Mouse (Mus musculus) MEL (cell line): Measurements from ENCODE around the gene Apba1. TPM values are rescaled to one million over a fixed set of nuclear protein-coding genes. Genes with fewer than 3 reads are reported as not detected.

Source experiments
- DNase-seq: peaks from one replicate; pipeline ENCODE4 v3.0.0; 2011; ENCODE audit warnings: low read depth, low spot score
- H3K27ac ChIP-seq: 2 replicates; pipeline ENCODE4 v1.5.1; 2012; ENCODE audit warnings: low read depth, mild to moderate bottlenecking, control low read depth, low read length, moderate library complexity; ENCODE audit not compliant: control insufficient read depth
- H3K27me3 ChIP-seq, 2 experiments: fragments of 150-350 bp in 1 of 2; sonication (generic) in 1 of 2; 2 replicates each; pipeline ENCODE4 v1.6.1; 2012; ENCODE audit warnings: low read length in 2 of 2, mild to moderate bottlenecking in 2 of 2, improper control_type of control experiment in 1 of 2, moderate library complexity in 1 of 2; ENCODE audit not compliant: insufficient read depth in 2 of 2, control insufficient read depth in 1 of 2
- H3K36me3 ChIP-seq, 2 experiments: 2 replicates each; pipeline ENCODE4 v1.6.1; 2012 to 2014; ENCODE audit warnings: low read length in 2 of 2, improper control_type of control experiment in 1 of 2, inconsistent platforms in 1 of 2, mild to moderate bottlenecking in 1 of 2; ENCODE audit not compliant: insufficient read depth in 2 of 2, control insufficient read depth in 1 of 2
- H3K4me1 ChIP-seq, 2 experiments: fragments of 150-350 bp in 1 of 2; sonication (generic) in 1 of 2; 2 replicates each; pipeline ENCODE4 v1.6.1; 2012; ENCODE audit warnings: low read length in 2 of 2, improper control_type of control experiment in 1 of 2, mild to moderate bottlenecking in 1 of 2; ENCODE audit not compliant: insufficient read depth in 2 of 2, control insufficient read depth in 1 of 2
- H3K4me3 ChIP-seq, 2 experiments: fragments of 150-350 bp in 1 of 2; sonication (generic) in 1 of 2; 2 replicates each; pipeline ENCODE4 v1.5.1; 2012; ENCODE audit warnings: low read depth in 2 of 2, low read length in 2 of 2, mild to moderate bottlenecking in 2 of 2, moderate library complexity in 2 of 2, control low read depth in 1 of 2, improper control_type of control experiment in 1 of 2; ENCODE audit not compliant: control insufficient read depth in 1 of 2, insufficient read depth in 1 of 2
- H3K79me2 ChIP-seq: 2 replicates; pipeline ENCODE4 v1.6.1; 2012; ENCODE audit warnings: mild to moderate bottlenecking, low read length, moderate library complexity; ENCODE audit not compliant: control insufficient read depth, poor library complexity, insufficient read depth
- H3K9ac ChIP-seq: 2 replicates; pipeline ENCODE4 v1.6.1; 2012; ENCODE audit warnings: low read depth, mild to moderate bottlenecking, control low read depth, low read length, moderate library complexity; ENCODE audit not compliant: control insufficient read depth, poor library complexity, severe bottlenecking
- H3K9me3 ChIP-seq: fragments of 150-350 bp; sonication (generic); replicated peaks from 2 replicates; pipeline ENCODE4 v1.6.1; 2012; ENCODE audit warnings: mild to moderate bottlenecking, low read length, improper control_type of control experiment, moderate library complexity; ENCODE audit not compliant: insufficient read depth
- CHD1 ChIP-seq: IDR thresholded peaks from 2 replicates; pipeline ENCODE4 v1.6.1; 2012; ENCODE audit warnings: low read depth, mild to moderate bottlenecking, inconsistent platforms, low read length, improper control_type of control experiment
- CHD2 ChIP-seq: IDR thresholded peaks from 2 replicates; pipeline ENCODE4 v1.6.1; 2011; ENCODE audit warnings: low read length, improper control_type of control experiment
- E2F4 ChIP-seq: IDR thresholded peaks from 2 replicates; pipeline ENCODE4 v1.6.1; 2011; ENCODE audit warnings: low read depth, low read length, improper control_type of control experiment, borderline replicate concordance
- ELF1 ChIP-seq: IDR thresholded peaks from 2 replicates; pipeline ENCODE4 v1.6.1; 2014; ENCODE audit warnings: low read depth, mild to moderate bottlenecking, inconsistent platforms, low read length, improper control_type of control experiment, moderate library complexity
- EP300 ChIP-seq, 2 experiments: IDR thresholded peaks; 2 replicates each; pipeline ENCODE4 v1.6.1; 2011; ENCODE audit warnings: improper control_type of control experiment in 2 of 2, low read length in 2 of 2, low read depth in 1 of 2, mild to moderate bottlenecking in 1 of 2
- ETS1 ChIP-seq: IDR thresholded peaks from 2 replicates; pipeline ENCODE4 v1.6.1; 2012; ENCODE audit warnings: low read depth, mild to moderate bottlenecking, inconsistent platforms, low read length, improper control_type of control experiment, moderate library complexity
- GABPA ChIP-seq: IDR thresholded peaks from 2 replicates; pipeline ENCODE4 v1.6.1; 2012; ENCODE audit warnings: low read depth, mild to moderate bottlenecking, inconsistent platforms, low read length, improper control_type of control experiment, moderate library complexity
- GATA1 ChIP-seq: IDR thresholded peaks from 2 replicates; pipeline ENCODE4 v1.6.1; 2011; ENCODE audit warnings: low read depth, low read length, improper control_type of control experiment
- JUND ChIP-seq: IDR thresholded peaks from 2 replicates; pipeline ENCODE4 v1.6.1; 2011; ENCODE audit warnings: low read depth, mild to moderate bottlenecking, improper control_type of control experiment, low read length
- KAT2A ChIP-seq: conservative IDR thresholded peaks from 2 replicates; pipeline ENCODE4 v1.6.1; 2012; ENCODE audit warnings: low read depth, low read length, improper control_type of control experiment, inconsistent platforms
- MAX ChIP-seq: IDR thresholded peaks from 2 replicates; pipeline ENCODE4 v1.6.1; 2011; ENCODE audit warnings: low read length, improper control_type of control experiment
- MEF2A ChIP-seq: IDR thresholded peaks from 2 replicates; pipeline ENCODE4 v1.6.1; 2014; ENCODE audit warnings: low read depth, mild to moderate bottlenecking, inconsistent platforms, low read length, improper control_type of control experiment; ENCODE audit not compliant: poor library complexity, insufficient replicate concordance, severe bottlenecking; ENCODE audit errors: extremely low read depth
- MXI1 ChIP-seq: IDR thresholded peaks from 2 replicates; pipeline ENCODE4 v1.6.1; 2011; ENCODE audit warnings: mild to moderate bottlenecking, low read depth, low read length, improper control_type of control experiment
- MYB ChIP-seq: IDR thresholded peaks from 2 replicates; pipeline ENCODE4 v1.6.1; 2011; ENCODE audit warnings: mild to moderate bottlenecking, low read depth, low read length, improper control_type of control experiment
- MYC ChIP-seq: IDR thresholded peaks from 2 replicates; pipeline ENCODE4 v1.6.1; 2011; ENCODE audit warnings: low read depth, mild to moderate bottlenecking, low read length, improper control_type of control experiment, moderate library complexity
- POLR2A ChIP-seq, 2 experiments: IDR thresholded peaks; 2 replicates each; pipeline ENCODE4 v1.6.1; 2011 to 2012; ENCODE audit warnings: low read length in 2 of 2, mild to moderate bottlenecking in 2 of 2, control low read depth in 1 of 2, improper control_type of control experiment in 1 of 2, low read depth in 1 of 2, moderate library complexity in 1 of 2; ENCODE audit not compliant: control insufficient read depth in 1 of 2, insufficient read depth in 1 of 2, poor library complexity in 1 of 2
- POLR2AphosphoS2 ChIP-seq: IDR thresholded peaks from 2 replicates; pipeline ENCODE4 v1.6.1; 2011; ENCODE audit warnings: low read length, improper control_type of control experiment
- POLR2AphosphoS5 ChIP-seq: IDR thresholded peaks from 2 replicates; pipeline ENCODE4 v1.6.1; 2012; ENCODE audit warnings: low read depth, borderline replicate concordance, mild to moderate bottlenecking, inconsistent platforms, low read length, moderate library complexity, mixed read lengths
- RCOR1 ChIP-seq: IDR thresholded peaks from 2 replicates; pipeline ENCODE4 v1.6.1; 2012; ENCODE audit warnings: low read depth, mild to moderate bottlenecking, inconsistent platforms, low read length, improper control_type of control experiment
- SIN3A ChIP-seq: IDR thresholded peaks from 2 replicates; pipeline ENCODE4 v1.6.1; 2012; ENCODE audit warnings: low read length, improper control_type of control experiment, inconsistent platforms
- SMC3 ChIP-seq: IDR thresholded peaks from 2 replicates; pipeline ENCODE4 v1.6.1; 2011; ENCODE audit warnings: low read depth, low read length, improper control_type of control experiment
- TBP ChIP-seq: IDR thresholded peaks from 2 replicates; pipeline ENCODE4 v1.8.0; 2011; ENCODE audit warnings: low read depth, low read length, improper control_type of control experiment
- USF1 ChIP-seq: IDR thresholded peaks from 2 replicates; pipeline ENCODE4 v1.6.1; 2014; ENCODE audit warnings: low read depth, mild to moderate bottlenecking, inconsistent platforms, low read length, improper control_type of control experiment, moderate library complexity
- USF2 ChIP-seq, 2 experiments: IDR thresholded peaks; 2 replicates each; pipeline ENCODE4 v1.6.1; 2011 to 2012; ENCODE audit warnings: improper control_type of control experiment in 2 of 2, low read length in 2 of 2, borderline replicate concordance in 1 of 2, inconsistent platforms in 1 of 2, low read depth in 1 of 2, mild to moderate bottlenecking in 1 of 2; ENCODE audit not compliant: insufficient read depth in 1 of 2
- ZC3H11A ChIP-seq: IDR thresholded peaks from 2 replicates; pipeline ENCODE4 v1.6.1; 2012; ENCODE audit warnings: low read depth, mild to moderate bottlenecking, inconsistent platforms, low read length, improper control_type of control experiment
- ZMIZ1 ChIP-seq: IDR thresholded peaks from 2 replicates; pipeline ENCODE4 v1.6.1; 2012; ENCODE audit warnings: low read depth, mild to moderate bottlenecking, inconsistent platforms, low read length, improper control_type of control experiment, moderate library complexity
- ZNF384 ChIP-seq: IDR thresholded peaks from 2 replicates; pipeline ENCODE4 v1.6.1; 2012; ENCODE audit warnings: low read depth, mild to moderate bottlenecking, inconsistent platforms, low read length, improper control_type of control experiment
- polyA plus RNA-seq, 2 experiments: library from polyadenylated mRNA; stranded (reverse) in 1 of 2; unstranded in 1 of 2; fragments of >175 nt in 1 of 2; fragments of >200 nt in 1 of 2; gene quantifications; 2 replicates each; pipeline versions ENCODE4 v1.2.1 to v1.2.4; 2012; ENCODE audit warnings: low replicate concordance in 2 of 2, low read depth in 1 of 2; ENCODE audit not compliant: insufficient read length in 2 of 2, insufficient read depth in 1 of 2, missing spikeins in 1 of 2
- total RNA-seq: library from RNA; depleted of rRNA; stranded (reverse); fragments of 300-350 nt; gene quantifications from 2 replicates; pipeline ENCODE4 v1.2.3, GENCODE M21; 2012

Gene Apba1
- total and polyA plus RNA-seq, 3 experiments = under 0.01 to 0.03 TPM; not detected in 1

DNA sequence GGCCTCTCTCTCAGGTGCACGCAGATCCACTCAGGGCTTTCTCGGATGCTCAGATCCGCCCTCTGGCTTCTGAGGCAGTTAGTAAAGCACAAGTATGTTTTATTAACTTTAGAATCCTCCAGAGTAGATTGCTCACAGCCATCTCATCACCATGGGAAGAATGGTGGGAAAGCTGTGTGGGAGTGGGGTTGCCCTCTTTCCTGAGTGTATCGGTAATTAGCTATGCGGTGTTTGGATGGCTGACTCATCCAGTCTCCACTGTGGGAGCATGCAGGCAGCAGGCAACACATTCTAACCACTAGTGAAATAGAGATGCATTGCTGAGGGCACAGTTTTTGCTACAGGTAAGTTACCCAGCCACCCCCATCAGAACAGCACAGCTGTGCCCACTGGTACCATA, 172.1 kb downstream of the Apba1 start:
- Histone ChIP-seq H3K9ac (no peak overlapping the region), H3K27ac (no peak overlapping the region), H3K27me3 (no peaks in the 10 kb centered on the region), H3K4me1 (no peaks in the 10 kb centered on the region), H3K79me2 (no peaks in the 10 kb centered on the region)
- TF ChIP-seq RCOR1 = no peak
- no peak for TF ChIP-seq CHD1
- no peak for TF ChIP-seq MAX
- no peak for TF ChIP-seq MYC
- no peak for TF ChIP-seq KAT2A
- TF ChIP-seq ZC3H11A = no peak
- TF ChIP-seq GABPA = no peak
- no peak for TF ChIP-seq ELF1
- TF ChIP-seq USF2 (IDR thresholded peaks at IDR 0.05; ENCODE audit: borderline replicate concordance in 1 of 2, insufficient read depth in 1 of 2, low read depth in 1 of 2, low read length in 2 of 2) = no peak
- TF ChIP-seq, all 39 proteins: peak for 0
- no peak for DNase-seq
- no peaks in the 10 kb centered on the region for H3K9me3 ChIP-seq
- H3K4me3 ChIP-seq = no peak overlapping the region
- no peaks in the 10 kb centered on the region for H3K36me3 ChIP-seq

DNA sequence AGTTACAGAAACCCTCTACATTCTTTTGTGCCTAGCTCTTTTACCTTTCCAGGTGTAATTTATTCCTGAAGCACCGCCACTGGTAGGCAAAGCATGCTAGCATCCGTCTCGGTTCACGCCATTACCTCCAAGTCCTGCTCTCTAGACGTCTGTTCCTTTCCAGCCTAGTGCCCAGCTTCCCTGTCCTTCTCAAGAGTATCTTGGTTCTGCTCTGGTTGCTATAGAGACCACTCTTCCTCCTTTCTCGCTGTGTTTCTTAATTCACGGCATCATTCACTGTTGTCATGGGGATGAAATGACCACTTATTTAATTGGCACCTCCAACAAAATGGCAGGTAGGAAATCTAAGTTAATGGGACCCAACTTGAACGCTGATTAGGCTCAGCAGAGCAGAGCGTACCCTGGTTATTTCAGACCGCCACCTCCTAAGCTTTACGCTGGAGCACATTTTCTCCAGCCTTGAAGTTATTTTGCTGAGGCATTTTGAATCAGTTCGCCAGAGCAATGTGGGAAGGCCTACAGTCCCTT, 182.8 kb downstream of the Apba1 start:
- no peak for DNase-seq
- H3K9me3 ChIP-seq = no peaks in the 10 kb centered on the region
- H3K27ac ChIP-seq = no peak overlapping the region
- TF ChIP-seq SIN3A = no peak
- TF ChIP-seq MEF2A = no peak
- no peak for TF ChIP-seq POLR2AphosphoS5
- no peak for TF ChIP-seq ELF1
- TF ChIP-seq GATA1 = no peak
- TF ChIP-seq EP300 (IDR thresholded peaks at IDR 0.05; ENCODE audit: low read depth in 1 of 2, low read length in 2 of 2) = no peak
- no peak for TF ChIP-seq ZMIZ1
- H3K27me3 ChIP-seq = no peaks in the 10 kb centered on the region
- no peaks in the 10 kb centered on the region for H3K36me3 ChIP-seq
- no peak overlapping the region for H3K4me3 ChIP-seq
- H3K79me2 ChIP-seq = no peaks in the 10 kb centered on the region
- no peak overlapping the region for H3K9ac ChIP-seq
- H3K4me1 ChIP-seq = no peaks in the 10 kb centered on the region

DNA sequence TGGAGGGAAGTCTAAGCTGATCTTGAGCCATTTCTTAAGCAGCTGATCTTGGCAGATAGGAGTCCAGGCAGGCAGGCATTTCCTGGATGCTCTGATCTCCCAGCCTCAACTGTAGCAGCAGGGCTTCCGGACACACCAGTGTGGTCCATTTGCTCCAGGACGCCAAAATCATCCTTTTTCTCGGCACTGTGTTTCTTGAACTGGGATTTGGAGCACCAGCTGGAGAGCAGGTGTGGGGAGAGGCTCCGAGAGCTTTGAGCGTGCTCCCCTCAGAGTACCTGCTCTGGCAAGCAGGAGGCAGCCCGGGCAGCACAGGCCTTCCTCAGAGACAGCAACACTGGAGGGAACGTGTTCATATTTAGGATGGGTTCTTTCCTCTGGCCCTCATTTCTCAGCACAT, 184.2 kb downstream of the Apba1 start:
- Histone ChIP-seq H3K9me3 (no peaks in the 10 kb centered on the region), H3K27me3 (no peaks in the 10 kb centered on the region), H3K36me3 (no peaks in the 10 kb centered on the region)
- TF ChIP-seq CHD2 = no peak
- no peak for TF ChIP-seq MXI1
- no peak for TF ChIP-seq POLR2AphosphoS2
- TF ChIP-seq SMC3 = no peak
- TF ChIP-seq SIN3A = no peak
- no peak for TF ChIP-seq MEF2A
- TF ChIP-seq JUND = no peak
- TF ChIP-seq USF1 = no peak
- no peak for TF ChIP-seq ZNF384
- TF ChIP-seq MYB = no peak
- no peak for TF ChIP-seq E2F4
- TF ChIP-seq TBP = no peak
- TF ChIP-seq MYC = no peak
- TF ChIP-seq GATA1 = no peak
- TF ChIP-seq ETS1 = no peak
- TF ChIP-seq USF2 (IDR thresholded peaks at IDR 0.05; ENCODE audit: borderline replicate concordance in 1 of 2, insufficient read depth in 1 of 2, low read depth in 1 of 2, low read length in 2 of 2) = no peak
- TF ChIP-seq POLR2A (IDR thresholded peaks at IDR 0.05; ENCODE audit: control insufficient read depth in 1 of 2, insufficient read depth in 1 of 2, low read depth in 1 of 2, low read length in 2 of 2, poor library complexity in 1 of 2) = no peak
- TF ChIP-seq MAX = no peak
- TF ChIP-seq, all 39 proteins: peak for 0
- Histone ChIP-seq H3K27ac (no peak overlapping the region), H3K9ac (no peak overlapping the region), H3K4me1 (no peaks in the 10 kb centered on the region), H3K4me3 (no peak overlapping the region), H3K79me2 (no peaks in the 10 kb centered on the region)
- DNase-seq = no peak
